Mouse (Mus musculus) cerebellum, adult 2 months (tissue): Measurements from ENCODE around the gene Synpo2.

Experiments used
- CTCF ChIP-seq: fragments of 200-500 bp; IDR thresholded peaks from 2 replicates; pipeline ENCODE4 v1.5.1; 2011; ENCODE audit warnings: low read depth, mild to moderate bottlenecking, control low read depth, low read length, moderate library complexity, borderline replicate concordance; ENCODE audit not compliant: insufficient read depth
- POLR2A ChIP-seq: fragments of 200-500 bp; IDR thresholded peaks from 2 replicates; pipeline ENCODE4 v1.6.1; 2011; ENCODE audit warnings: low read length, control low read depth, borderline replicate concordance; ENCODE audit not compliant: insufficient read depth

DNA sequence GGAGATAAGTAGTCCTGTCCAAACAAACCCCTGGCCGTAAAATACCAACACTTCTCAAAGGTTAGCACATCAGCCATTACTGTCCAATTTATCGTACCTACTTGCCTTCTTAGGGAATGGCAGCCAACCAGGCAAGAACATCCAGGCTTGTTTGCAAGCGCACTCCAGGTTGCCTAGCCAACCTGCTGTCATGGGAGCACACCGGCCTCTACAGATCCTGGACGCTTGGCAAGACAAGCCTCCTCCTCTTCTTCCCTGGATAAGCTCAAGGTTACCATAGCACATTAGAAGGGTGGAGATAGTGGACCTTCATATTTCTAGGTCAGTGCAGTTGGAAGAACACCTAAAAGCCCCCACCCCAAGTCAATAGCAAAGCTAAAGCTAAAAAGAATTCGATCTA lies 45.6 kb downstream of the Synpo2 start:
- TF ChIP-seq POLR2A (no peak), CTCF (no peak)
